Mouse (Mus musculus) MEL-GATA-1-ER (cell line): Measurements from ENCODE around the gene Adamts10.

Source experiments
- DNase-seq: peaks from one replicate; pipeline ENCODE4 v3.0.0-alpha.2; 2012; ENCODE audit warnings: low read depth; ENCODE audit errors: extremely low read depth

The Adamts10 gene

GRCm38 (mm10) chr17:33523918-33524755, at the start of gene Adamts10:
TSS of gene Adamts10 (plus strand) at chr17:33524204.
- peak; percentile 26 for DNase-seq

DNA sequence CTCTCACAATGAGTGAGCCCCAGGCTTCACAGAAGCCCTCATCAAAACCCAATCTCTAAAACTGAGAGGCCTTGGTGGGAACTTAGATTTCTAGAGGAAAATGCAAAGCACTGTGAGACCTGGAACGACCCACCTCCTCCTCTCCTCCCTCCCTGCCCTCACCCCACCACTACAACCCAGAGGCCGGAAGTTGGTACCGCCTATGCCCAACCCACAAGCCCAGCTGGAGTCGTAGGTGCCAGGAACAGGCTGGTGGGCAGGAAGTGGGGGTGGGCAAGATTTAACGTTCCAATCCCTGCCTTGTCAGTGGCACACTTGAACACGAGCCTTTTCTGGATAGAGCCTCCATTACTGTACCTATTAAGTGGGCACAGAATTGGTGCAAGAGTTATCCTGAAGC, 40.0 kb upstream of the Adamts10 start:
- no peak for DNase-seq

DNA sequence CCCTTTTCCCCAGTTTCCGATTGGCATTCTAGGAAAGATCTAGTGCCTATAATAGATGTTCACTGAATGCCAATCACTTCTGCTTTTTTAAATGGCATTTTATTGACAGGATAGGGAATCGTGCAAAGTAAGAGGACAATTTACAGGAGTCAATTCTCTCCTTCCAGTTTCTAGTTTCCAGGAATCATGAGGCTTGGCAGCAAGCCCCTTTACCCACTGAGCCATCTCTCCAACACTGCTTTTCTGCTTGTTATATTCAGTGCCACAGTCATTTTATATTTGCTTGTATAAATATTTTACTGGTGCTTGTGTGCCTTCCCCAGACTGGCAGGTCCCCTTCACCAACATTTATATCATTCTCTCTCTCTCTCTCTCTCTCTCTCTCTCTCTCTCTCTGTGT, 36.8 kb upstream of the Adamts10 start:
- no peak for DNase-seq

GRCm38 (mm10) chr17:33487652-33488051, 36.4 kb upstream of the Adamts10 start:
- no peak for DNase-seq

- DNase-seq: no peak
Measured at GRCm38 (mm10) chr17:33491371-33491770, 32.6 kb upstream of the Adamts10 start.

GRCm38 (mm10) chr17:33493065-33493464, 30.9 kb upstream of the Adamts10 start:
- DNase-seq: peak; percentile 28

DNA sequence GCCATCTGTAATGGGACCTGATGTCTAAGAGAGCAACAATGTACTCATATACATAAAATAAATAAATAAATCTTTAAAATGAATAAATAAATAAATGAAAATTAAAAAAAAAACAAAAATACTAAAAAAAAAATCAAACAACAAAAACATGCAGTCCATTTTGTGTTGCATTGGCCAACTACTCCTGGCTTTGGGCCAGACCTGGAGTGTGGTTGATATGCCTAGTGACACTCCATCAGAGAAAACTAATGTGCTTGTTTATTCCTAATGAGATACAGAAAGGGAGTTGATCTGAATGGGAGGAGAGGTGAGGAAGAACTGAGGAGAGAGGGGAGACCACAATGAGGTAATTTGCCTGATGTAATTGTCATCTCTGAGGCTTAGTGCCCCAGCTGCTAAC, 29.4 kb upstream of the Adamts10 start:
- no peak for DNase-seq

- no peak for DNase-seq
Measured at GRCm38 (mm10) chr17:33498918-33499317, 25.1 kb upstream of the Adamts10 start.

- no peak for DNase-seq
Measured at GRCm38 (mm10) chr17:33508386-33508785, 15.6 kb upstream of the Adamts10 start.

DNA sequence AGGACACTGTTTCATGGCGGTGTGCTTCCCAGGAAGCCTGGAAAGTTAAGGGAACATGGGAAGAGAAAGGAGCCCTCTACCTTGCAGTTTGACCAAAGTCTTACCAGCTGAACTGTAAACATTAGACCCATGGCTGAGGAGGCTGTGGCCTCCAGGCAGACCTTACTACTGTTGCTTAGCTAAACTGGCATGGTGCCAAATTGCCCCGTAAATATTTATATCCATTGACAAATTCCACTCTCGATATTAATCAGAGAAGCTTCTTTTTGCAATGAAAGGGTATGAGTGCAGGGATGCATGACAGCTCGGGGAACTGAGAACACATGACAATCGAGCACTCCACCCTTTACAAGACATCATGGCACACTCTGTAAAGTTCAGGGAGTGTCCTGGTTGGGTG, 13.8 kb upstream of the Adamts10 start:
- DNase-seq: no peak

GRCm38 (mm10) chr17:33512441-33513415, 11.3 kb upstream of the Adamts10 start:
- no peak for DNase-seq

GRCm38 (mm10) chr17:33513874-33514273, 10.1 kb upstream of the Adamts10 start:
- peak; percentile 45 for DNase-seq

GRCm38 (mm10) chr17:33520366-33520765, 3.6 kb upstream of the Adamts10 start:
- no peak for DNase-seq

- DNase-seq: no peak
Measured at GRCm38 (mm10) chr17:33523431-33523917, 530 bp upstream of the Adamts10 start.

- no peak for DNase-seq
Measured at GRCm38 (mm10) chr17:33524806-33525373, 886 bp downstream of the Adamts10 start.

- DNase-seq: no peak
Measured at GRCm38 (mm10) chr17:33526506-33526905, 2.5 kb downstream of the Adamts10 start.

DNA sequence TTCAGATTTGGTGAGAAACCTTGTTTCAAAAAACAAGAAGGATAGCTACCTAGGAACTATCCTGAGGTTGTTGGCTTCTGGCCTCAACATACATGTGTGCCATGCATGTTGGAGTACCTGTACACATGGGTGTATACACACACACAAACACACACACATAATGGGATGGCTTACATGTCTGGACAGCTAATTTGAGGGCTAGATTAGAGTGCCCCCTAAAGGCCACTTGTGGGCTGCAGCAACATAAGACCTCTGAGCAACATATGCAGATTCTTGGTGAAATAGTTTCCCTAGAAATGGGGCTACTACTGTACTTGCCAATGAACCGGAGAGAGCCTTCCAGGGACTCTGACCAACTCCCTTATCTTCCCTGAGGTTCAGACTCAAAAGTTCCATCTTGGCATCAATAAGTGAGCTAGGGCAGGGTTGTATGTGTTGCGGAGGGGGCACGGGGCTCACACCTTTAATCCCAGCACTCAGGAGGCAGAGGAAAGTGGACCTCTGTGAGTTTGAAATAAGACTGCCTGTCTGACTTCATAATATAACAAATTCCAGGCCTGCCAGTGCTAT, 15.2 kb downstream of the Adamts10 start:
- no peak for DNase-seq

- DNase-seq: no peak
Measured at GRCm38 (mm10) chr17:33539878-33540277, 15.9 kb downstream of the Adamts10 start.

DNA sequence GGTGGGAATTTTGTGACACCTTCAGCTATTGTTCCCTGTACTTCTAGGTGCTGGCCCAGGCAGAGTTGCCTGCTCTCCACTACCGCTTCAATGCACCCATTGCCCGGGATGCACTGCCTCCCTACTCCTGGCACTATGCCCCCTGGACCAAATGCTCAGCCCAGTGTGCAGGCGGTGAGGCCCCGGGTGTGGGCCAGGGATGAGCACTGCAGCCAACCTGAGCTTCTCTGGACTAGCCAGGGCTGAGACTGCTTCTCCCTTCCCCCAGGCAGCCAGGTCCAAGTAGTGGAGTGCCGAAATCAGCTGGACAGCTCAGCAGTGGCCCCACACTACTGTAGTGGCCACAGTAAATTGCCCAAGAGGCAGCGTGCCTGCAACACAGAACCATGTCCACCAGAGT, 25.2 kb downstream of the Adamts10 start:
- no peak for DNase-seq

- no peak for DNase-seq
Measured at GRCm38 (mm10) chr17:33550388-33550787, 26.4 kb downstream of the Adamts10 start.

- DNase-seq: no peak
Measured at GRCm38 (mm10) chr17:33552113-33552512, 28.1 kb downstream of the Adamts10 start.
